Mouse (Mus musculus) myocyte (in vitro differentiated cells): ENCODE data around the gene Bcl2l11.

Experiments
- CEBPB ChIP-seq: IDR thresholded peaks from 2 replicates; pipeline ENCODE4 v1.6.1; 2011; ENCODE audit warnings: mild to moderate bottlenecking, moderate library complexity; ENCODE audit not compliant: poor library complexity, insufficient read depth, severe bottlenecking
- E2F4 ChIP-seq: IDR thresholded peaks from one replicate; pipeline ENCODE4 v1.6.1; 2011; ENCODE audit warnings: mild to moderate bottlenecking, control low read depth, moderate library complexity; ENCODE audit not compliant: insufficient read depth
- MAX ChIP-seq: IDR thresholded peaks from one replicate; pipeline ENCODE4 v1.6.1; 2011; ENCODE audit warnings: low read depth, mild to moderate bottlenecking, control low read depth
- MYOD1 ChIP-seq, 3 experiments: IDR thresholded peaks; one replicate each; pipeline ENCODE4 v1.6.1; 2011; ENCODE audit warnings: control low read depth in 2 of 3, low read depth in 2 of 3, mild to moderate bottlenecking in 2 of 3, moderate library complexity in 1 of 3; ENCODE audit not compliant: insufficient read length in 2 of 3, control insufficient read depth in 1 of 3
- MYOG ChIP-seq, 3 experiments: IDR thresholded peaks; one replicate each; pipeline ENCODE4 v1.6.1; 2011; ENCODE audit warnings: control low read depth in 2 of 3, low read depth in 2 of 3, mild to moderate bottlenecking in 2 of 3; ENCODE audit not compliant: insufficient read length in 2 of 3, control insufficient read depth in 1 of 3, insufficient read depth in 1 of 3
- POLR2A ChIP-seq: IDR thresholded peaks from one replicate; pipeline ENCODE4 v1.6.1; 2011; ENCODE audit warnings: low read depth, mild to moderate bottlenecking, control low read depth, moderate library complexity; ENCODE audit not compliant: insufficient read length
- POLR2AphosphoS2 ChIP-seq: IDR thresholded peaks from one replicate; pipeline ENCODE4 v1.6.1; 2011; ENCODE audit warnings: low read depth, control low read depth; ENCODE audit not compliant: insufficient read length
- REST ChIP-seq: IDR thresholded peaks from one replicate; pipeline ENCODE4 v1.6.1; 2011; ENCODE audit warnings: mild to moderate bottlenecking, control low read depth, moderate library complexity; ENCODE audit not compliant: insufficient read depth, insufficient read length
- SRF ChIP-seq: IDR thresholded peaks from one replicate; pipeline ENCODE4 v1.6.1; 2011; ENCODE audit warnings: low read depth; ENCODE audit not compliant: control insufficient read depth, insufficient read length
- TCF12 ChIP-seq: IDR thresholded peaks from one replicate; pipeline ENCODE4 v1.6.1; 2011; ENCODE audit warnings: mild to moderate bottlenecking, control low read depth; ENCODE audit not compliant: poor library complexity, insufficient read depth, severe bottlenecking
- USF1 ChIP-seq: IDR thresholded peaks from one replicate; pipeline ENCODE4 v1.6.1; 2011; ENCODE audit warnings: low read depth, mild to moderate bottlenecking, control low read depth, moderate library complexity

- TF ChIP-seq E2F4 (no peak), POLR2A (no peak), USF1 (no peak), MYOD1 (IDR thresholded peaks at IDR 0.05; ENCODE audit: control insufficient read depth in 1 of 3, insufficient read length in 2 of 3, low read depth in 2 of 3) (no peak), CEBPB (no peak), SRF (no peak), TCF12 (no peak), POLR2AphosphoS2 (no peak), MAX (no peak), MYOG (IDR thresholded peaks at IDR 0.05; ENCODE audit: control insufficient read depth in 1 of 3, insufficient read depth in 1 of 3, insufficient read length in 2 of 3, low read depth in 2 of 3) (no peak), REST (no peak)
Observed at GRCm38 (mm10) chr2:128208541-128208940, 82.7 kb downstream of the Bcl2l11 start.
